Mouse (Mus musculus) liver, adult 2 months (tissue): ENCODE measurements at regions not wholly inside any gene's neighbourhood (a gene's known extent, or its start where the extent isn't known, plus 50 kb on each side); places are given as distances from the start of the nearest gene placed in this dataset.

Experiments
- DNase-seq: peaks from one replicate; pipeline ENCODE4 v3.0.0-alpha.2; 2011; ENCODE audit warnings: low read depth, low spot score; ENCODE audit errors: extremely low read depth
- H3K27ac ChIP-seq: fragments of 200-500 bp; replicated peaks from 2 replicates; pipeline ENCODE4 v1.5.1; 2012; ENCODE audit warnings: low read depth, mild to moderate bottlenecking, control low read depth, inconsistent platforms, low read length; ENCODE audit not compliant: insufficient read depth
- H3K27me3 ChIP-seq: fragments of 200-500 bp; 2 replicates; pipeline ENCODE4 v1.6.1; 2012; ENCODE audit warnings: mild to moderate bottlenecking, moderate library complexity, low read length, inconsistent platforms; ENCODE audit not compliant: control insufficient read depth, insufficient read depth
- H3K36me3 ChIP-seq: fragments of 200-500 bp; 2 replicates; pipeline ENCODE4 v1.6.1; 2012; ENCODE audit warnings: low read length, inconsistent platforms; ENCODE audit not compliant: control insufficient read depth, insufficient read depth
- H3K4me1 ChIP-seq: fragments of 200-500 bp; 2 replicates; pipeline ENCODE4 v1.6.1; 2011; ENCODE audit warnings: low read length; ENCODE audit not compliant: control insufficient read depth, insufficient read depth
- H3K4me3 ChIP-seq: fragments of 200-500 bp; 2 replicates; pipeline ENCODE4 v1.5.1; 2011; ENCODE audit warnings: low read depth, mild to moderate bottlenecking, control low read depth, low read length, moderate library complexity; ENCODE audit not compliant: insufficient read depth
- H3K79me2 ChIP-seq: fragments of 200-500 bp; 2 replicates; pipeline ENCODE4 v1.6.1; 2012; ENCODE audit warnings: inconsistent platforms, mild to moderate bottlenecking, low read length, moderate library complexity; ENCODE audit not compliant: control insufficient read depth, insufficient read depth
- H3K9ac ChIP-seq: fragments of 200-500 bp; 2 replicates; pipeline ENCODE4 v1.6.1; 2012; ENCODE audit warnings: low read depth, mild to moderate bottlenecking, control low read depth, inconsistent platforms, low read length
- CTCF ChIP-seq: fragments of 200-500 bp; IDR thresholded peaks from 2 replicates; pipeline ENCODE4 v1.5.1; 2011; ENCODE audit warnings: low read depth, low read length, control low read depth
- POLR2A ChIP-seq: fragments of 200-500 bp; IDR thresholded peaks from 2 replicates; pipeline ENCODE4 v1.6.1; 2011; ENCODE audit warnings: low read length, control low read depth; ENCODE audit not compliant: insufficient read depth; ENCODE audit errors: extremely low read depth
- WGBS: fragments of 180-500 bp; shearing (Covaris S2); methylation state at CpG from one replicate; pipeline ENCODE4 v1.1.7; 2018; 5-methylcytosine and 5-hydroxymethylcytosine counted together

DNA sequence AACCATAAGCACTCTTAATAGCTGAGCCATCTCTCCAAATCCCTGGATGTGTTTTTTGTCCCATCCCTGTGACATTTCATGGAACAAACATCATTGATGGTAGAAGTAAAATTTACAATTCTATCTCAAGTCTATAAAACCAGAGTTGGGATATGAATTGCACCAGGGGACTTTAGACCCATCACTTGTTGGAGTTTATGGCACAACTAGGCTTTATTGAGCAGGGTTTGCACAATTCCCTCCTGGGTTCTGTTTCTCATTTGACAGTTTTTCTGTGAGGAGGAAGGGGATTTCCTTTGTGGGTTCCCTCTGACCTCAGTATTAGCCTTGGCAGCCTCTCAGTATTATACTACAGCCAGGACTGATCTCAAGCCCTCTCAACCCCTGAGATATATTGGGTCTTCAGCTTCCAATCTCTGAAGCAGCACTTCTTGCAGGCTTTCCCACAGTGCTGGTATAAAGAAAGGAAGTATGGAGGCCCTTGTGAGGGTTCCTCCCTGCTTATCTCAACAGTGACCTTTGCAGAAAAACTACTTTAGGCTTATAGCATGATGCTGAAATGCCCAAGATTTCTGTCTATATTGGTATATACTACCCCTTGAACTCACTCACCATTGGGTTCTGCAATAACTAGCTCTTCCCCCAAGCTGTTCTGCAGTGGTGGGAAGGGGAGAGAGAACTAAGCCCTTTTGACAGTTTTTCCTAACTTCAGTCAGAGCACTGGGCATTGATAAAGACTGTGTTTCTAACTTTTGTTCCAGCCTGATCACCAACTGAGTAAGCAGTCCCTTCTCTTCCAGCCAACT is 582.4 kb downstream of the 1190002N15Rik start:
- H3K4me3 ChIP-seq: no peak overlapping the region
- H3K4me1 ChIP-seq: no peaks in the 10 kb centered on the region
- TF ChIP-seq POLR2A: no peak
- no peak for TF ChIP-seq CTCF
- no peak overlapping the region for H3K9ac ChIP-seq
- H3K36me3 ChIP-seq: no peaks in the 10 kb centered on the region
- H3K27ac ChIP-seq: no peak overlapping the region
- no peaks in the 10 kb centered on the region for H3K27me3 ChIP-seq
- DNase-seq: no peak
- H3K79me2 ChIP-seq: no peaks in the 10 kb centered on the region

DNA sequence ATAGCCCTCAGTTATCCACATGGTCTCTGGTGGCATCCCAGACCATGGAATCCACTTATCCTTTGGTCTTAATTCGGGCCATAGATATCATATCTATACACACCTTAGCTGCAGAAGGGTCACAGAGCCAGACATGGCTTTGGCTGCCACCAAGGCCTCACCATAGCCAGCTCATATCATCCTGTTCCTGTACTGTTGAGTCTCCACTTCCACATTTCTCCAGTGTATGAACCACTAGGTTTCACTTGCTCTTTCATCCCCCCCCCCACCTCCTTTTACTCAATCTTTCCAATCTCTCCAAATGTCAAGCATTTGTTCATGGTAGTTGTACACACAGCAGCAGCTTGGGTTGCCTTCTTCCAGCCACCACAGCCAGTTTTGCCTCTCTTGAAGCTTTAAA is 589.2 kb downstream of the 1190002N15Rik start:
- Histone ChIP-seq H3K4me3 (no peak overlapping the region), H3K36me3 (no peaks in the 10 kb centered on the region), H3K27ac (no peak overlapping the region), H3K9ac (no peak overlapping the region), H3K79me2 (no peaks in the 10 kb centered on the region), H3K4me1 (no peaks in the 10 kb centered on the region), H3K27me3 (no peaks in the 10 kb centered on the region)
- TF ChIP-seq CTCF (no peak), POLR2A (no peak)
- DNase-seq: no peak
- WGBS: 81% methylated on average over 1 of the region's 1 CpGs

DNA sequence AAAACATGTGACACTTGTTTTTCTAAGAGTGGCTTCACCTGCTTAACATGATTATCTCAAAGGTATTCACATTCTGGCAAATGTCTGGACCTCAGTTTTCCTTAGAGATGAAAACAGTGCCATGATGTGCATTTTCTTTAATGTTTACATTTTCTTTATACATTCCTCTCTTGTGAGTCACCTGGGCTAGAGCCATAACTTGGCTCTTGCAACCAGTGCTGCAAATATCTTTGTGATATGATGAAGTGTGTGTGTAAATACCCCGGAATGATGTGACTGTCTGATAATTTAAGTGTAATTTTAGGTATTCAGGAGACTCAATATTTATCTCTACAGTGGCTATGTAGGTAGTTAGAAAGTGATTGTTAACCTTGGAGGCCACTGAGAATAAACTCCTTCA is 590.8 kb downstream of the 1190002N15Rik start:
- Histone ChIP-seq H3K9ac (no peak overlapping the region), H3K79me2 (no peaks in the 10 kb centered on the region), H3K27me3 (no peaks in the 10 kb centered on the region), H3K4me1 (no peaks in the 10 kb centered on the region), H3K27ac (no peak overlapping the region), H3K36me3 (no peaks in the 10 kb centered on the region), H3K4me3 (no peak overlapping the region)
- 78% methylated on average over 1 of the region's 1 CpGs for WGBS
- TF ChIP-seq POLR2A (no peak), CTCF (no peak)
- DNase-seq: no peak

DNA sequence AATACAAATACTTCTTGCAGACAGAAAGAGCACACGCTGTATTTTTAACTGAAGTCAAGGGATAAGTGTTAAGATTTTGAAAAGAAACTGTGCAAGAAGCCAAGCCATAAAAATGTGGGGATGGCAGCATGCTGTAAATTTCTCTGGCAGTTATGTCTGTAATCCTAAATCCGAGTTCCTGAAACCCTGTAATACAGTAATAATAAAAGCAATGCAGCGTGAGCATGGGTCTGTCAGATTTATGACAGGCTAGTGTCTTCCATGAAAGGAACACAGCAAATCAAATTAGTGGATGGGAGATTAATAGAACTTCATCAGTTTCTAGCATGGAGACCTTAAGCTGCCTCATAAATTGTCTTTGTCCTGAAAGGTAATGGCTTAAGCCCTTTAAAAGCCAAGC is 597.7 kb downstream of the 1190002N15Rik start:
- H3K27me3 ChIP-seq: no peaks in the 10 kb centered on the region
- 74% methylated on average over 3 of the region's 3 CpGs for WGBS

DNA sequence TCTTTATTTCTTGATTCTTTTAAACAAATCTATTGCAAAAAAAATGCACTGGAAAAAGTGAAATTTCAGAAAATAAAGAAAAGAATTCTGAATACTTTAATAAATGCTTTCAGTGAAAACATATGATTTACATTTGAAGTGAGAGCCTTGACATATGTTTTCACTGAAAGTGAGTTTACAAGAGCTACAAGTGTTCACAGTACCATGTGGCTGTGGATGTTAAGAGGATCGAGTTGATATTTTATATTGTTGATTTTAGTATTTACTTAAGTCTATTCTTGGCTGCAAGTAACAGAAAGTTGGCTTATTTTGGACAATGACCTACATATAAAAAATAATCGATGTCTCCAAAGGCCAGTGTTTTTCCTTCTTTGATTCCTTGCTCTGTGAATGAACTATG is 607.2 kb downstream of the 1190002N15Rik start:
- TF ChIP-seq POLR2A: no peak
- TF ChIP-seq CTCF: no peak
- 29% methylated on average over 2 of the region's 2 CpGs for WGBS
- Histone ChIP-seq H3K79me2 (no peaks in the 10 kb centered on the region), H3K4me1 (peaks cover 2% of the 10 kb centered on the region; the same call in 1 of the 2 replicates), H3K4me3 (no peak overlapping the region), H3K27ac (no peak overlapping the region), H3K9ac (no peak overlapping the region), H3K36me3 (no peaks in the 10 kb centered on the region), H3K27me3 (no peaks in the 10 kb centered on the region)
- peak; percentile 43 for DNase-seq

More for the DNA sequence above, 597.7 kb downstream of the 1190002N15Rik start:
- Histone ChIP-seq H3K27ac (no peak overlapping the region), H3K4me1 (no peaks in the 10 kb centered on the region), H3K79me2 (no peaks in the 10 kb centered on the region), H3K4me3 (no peak overlapping the region), H3K9ac (no peak overlapping the region), H3K36me3 (no peaks in the 10 kb centered on the region)
- TF ChIP-seq CTCF (no peak), POLR2A (no peak)
- DNase-seq: no peak

DNA sequence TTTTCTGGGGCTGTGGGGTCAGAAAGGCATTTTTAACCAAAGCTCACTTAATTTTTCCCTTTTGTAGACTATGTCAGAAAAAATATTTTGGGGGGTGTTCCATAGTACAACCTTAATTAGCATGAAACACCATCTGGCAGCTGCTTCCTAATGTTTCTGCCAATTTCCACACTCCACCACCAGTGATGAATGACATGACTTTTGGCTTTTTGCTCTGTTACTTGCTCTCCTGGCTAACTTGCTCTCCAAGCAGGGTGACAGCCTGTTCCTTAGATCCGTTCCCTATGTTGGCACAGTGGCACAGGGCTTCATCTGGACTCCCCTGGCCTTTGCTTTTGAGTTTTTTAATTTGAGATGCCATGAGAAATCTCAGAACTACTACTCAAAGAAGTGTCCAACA is 648.6 kb downstream of the 1190002N15Rik start:
- Histone ChIP-seq H3K36me3 (no peaks in the 10 kb centered on the region), H3K27ac (no peak overlapping the region), H3K79me2 (no peaks in the 10 kb centered on the region), H3K4me1 (no peaks in the 10 kb centered on the region), H3K9ac (no peak overlapping the region), H3K27me3 (no peaks in the 10 kb centered on the region), H3K4me3 (no peak overlapping the region)
- no peak for DNase-seq
- no peak for TF ChIP-seq CTCF
- TF ChIP-seq POLR2A: no peak
- WGBS: 80% methylated on average over 1 of the region's 1 CpGs
